Mouse (Mus musculus) mouse trophoblast stem cell (cell line): ENCODE results near the gene Zfp750.

Source experiments
- in situ Hi-C, 2 experiments: fragments of 300-500 bp; cut with MseI, MboI; formaldehyde crosslinking; loops; 2 replicates in 1 of 2; 3 replicates in 1 of 2; pipeline ENCODE4 v1.15.1; 2025

Gene Zfp750

GRCm38 (mm10) chr11:121475699-121476415, 43.3 kb downstream of the Zfp750 start:
- in situ Hi-C loops: loop anchor here in 1 of 2 experiments (5.0 kb wide), 1 partner anchor 91 kb away; no protein-coding TSS in a partner anchor

GRCm38 (mm10) chr11:121474831-121475230, 44.3 kb downstream of the Zfp750 start:
- in situ Hi-C loops: loop anchor here in 1 of 2 experiments (5.0 kb wide), 1 partner anchor 92 kb away; no protein-coding TSS in a partner anchor

GRCm38 (mm10) chr11:121467408-121467807, 51.7 kb downstream of the Zfp750 start:
- in situ Hi-C loops: no loop called here
